Mouse (Mus musculus): ENCODE measurements at regions not wholly inside any gene's neighbourhood (a gene's known extent, or its start where the extent isn't known, plus 50 kb on each side); places are given as distances from the start of the nearest gene placed in this dataset.

GRCm38 (mm10) chr17:91390969-91391764 lies 298.3 kb upstream of the Nrxn1 start:
- TF ChIP-seq POLR2A (IDR thresholded peaks at IDR 0.05; ENCODE audit: extremely low read depth, insufficient read depth, low read length): no peak
- TF ChIP-seq CTCF (IDR thresholded peaks at IDR 0.05; ENCODE audit: low read depth, low read length): no peak
